24 mouse cellular contexts compared by ENCODE assay signal in genomic region chr4:127984426-127984825, GRCm38 (mm10). TPM values are rescaled to one million over a fixed set of nuclear protein-coding genes. Genes with fewer than 3 reads are reported as not detected.
"Had no signal": no experiment of that assay in that cellular context is flagged by ENCODE, and none has a peak within 500 bp of the region (broad histone marks: within the 10 kb centered on the region; RNA-seq: fewer than 3 reads in every experiment).

No protein-coding gene starts in this region.

- H3K27ac ChIP-seq: midbrain, embryonic 10.5 days; midbrain, embryonic 13.5 days; neural tube, embryonic 13.5 days; neural tube, embryonic 15.5 days; stomach, embryonic 15.5 days; stomach, postnatal 0 days had no signal

- H3K4me2 ChIP-seq: lung, embryonic 14.5 days; midbrain, embryonic 13.5 days; neural tube, embryonic 13.5 days; neural tube, embryonic 15.5 days; stomach, embryonic 15.5 days had no signal

- DNase-seq: lung, adult 18-20 months; lung, embryonic 14.5 days; lung, postnatal 10 days; lung, postnatal 4 days; retina, postnatal 1 day; right cerebral cortex, adult 18-20 months; right cerebral cortex, postnatal 25 days; right cerebral cortex, postnatal 4 days; spleen, adult 18-20 months; thymus, adult 2 months; thymus, postnatal 25 days; thymus, postnatal 4 days had no signal

- H3K36me3 ChIP-seq: midbrain, embryonic 10.5 days; midbrain, embryonic 13.5 days; neural tube, embryonic 13.5 days; neural tube, embryonic 15.5 days; stomach, embryonic 15.5 days had no signal

- ATAC-seq: midbrain, embryonic 13.5 days; midbrain, embryonic 16.5 days had no signal

- H3K9me3 ChIP-seq: midbrain, embryonic 10.5 days; midbrain, embryonic 13.5 days; neural tube, embryonic 13.5 days; neural tube, embryonic 15.5 days; stomach, embryonic 15.5 days had no signal

- H3K4me3 ChIP-seq: midbrain, embryonic 10.5 days; midbrain, embryonic 13.5 days; myocyte; neural tube, embryonic 13.5 days; neural tube, embryonic 15.5 days; stomach, embryonic 15.5 days had no signal

- H3K9ac ChIP-seq: lung, embryonic 14.5 days; midbrain, embryonic 13.5 days; neural tube, embryonic 13.5 days; neural tube, embryonic 15.5 days; stomach, embryonic 15.5 days had no signal

RNA-seq across cellular contexts. Expression of gene Csmd2, which starts 3.2 kb away (rescaled TPM):
- polyA plus RNA-seq: liver, embryonic 16.5 days; myocyte; urinary bladder, adult 2 months had no signal

RNA-seq across cellular contexts. Expression of gene CK137956, which starts 13.7 kb away (rescaled TPM):
- polyA plus RNA-seq: liver, embryonic 16.5 days; lung, embryonic 14.5 days; lung, embryonic 16.5 days; myocyte; small intestine, adult 2 months; stomach, embryonic 15.5 days; stomach, postnatal 0 days; thymus, adult 2 months; urinary bladder, adult 2 months had no signal
